Mouse (Mus musculus) heart, adult 2 months (tissue): ENCODE measurements around the gene Gm20388.

Source experiments
- CTCF ChIP-seq: fragments of 200-600 bp; IDR thresholded peaks from 2 replicates; pipeline ENCODE4 v1.8.1; 2022; ENCODE audit warnings: antibody characterized with exemption, mild to moderate bottlenecking, moderate library complexity
- POLR2A ChIP-seq: fragments of 200-500 bp; IDR thresholded peaks from 2 replicates; pipeline ENCODE4 v1.6.1; 2011; ENCODE audit warnings: mild to moderate bottlenecking, low read depth, low read length, control low read depth; ENCODE audit not compliant: insufficient read depth

DNA sequence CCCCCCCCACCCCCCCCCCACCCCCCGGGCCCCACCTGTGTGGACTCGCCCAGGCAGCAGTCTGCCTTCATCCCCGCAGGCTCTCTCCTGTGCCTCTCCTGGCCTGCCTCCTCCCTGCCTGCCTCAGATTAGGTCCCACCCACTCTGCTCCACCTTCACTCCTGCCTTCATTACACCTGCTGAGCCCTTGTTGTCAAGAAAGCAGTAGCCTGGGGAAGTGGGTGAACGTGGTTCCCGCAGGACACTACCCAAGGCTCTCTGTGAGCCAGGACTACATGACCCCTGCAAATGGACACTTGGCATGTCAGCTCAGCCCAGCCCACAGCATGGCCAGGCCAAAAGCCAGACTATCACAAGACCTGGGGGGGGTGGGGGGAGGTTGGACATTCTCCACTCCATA lies 2433.6 kb downstream of the Gm20388 start:
- TF ChIP-seq CTCF (no peak), POLR2A (no peak)
